Mouse (Mus musculus): ENCODE results near the gene L1td1.

L1td1 gene

GRCm38 (mm10) chr4:98743209-98743905, 16.8 kb downstream of the L1td1 start:
- DNase-seq (ENCODE audit: low read depth), result no peak

GRCm38 (mm10) chr4:98743906-98744210, 17.3 kb downstream of the L1td1 start:
- no peak for DNase-seq (ENCODE audit: low read depth)

GRCm38 (mm10) chr4:98754456-98754855, 27.9 kb downstream of the L1td1 start:
- no peak for DNase-seq (ENCODE audit: low read depth)

DNA sequence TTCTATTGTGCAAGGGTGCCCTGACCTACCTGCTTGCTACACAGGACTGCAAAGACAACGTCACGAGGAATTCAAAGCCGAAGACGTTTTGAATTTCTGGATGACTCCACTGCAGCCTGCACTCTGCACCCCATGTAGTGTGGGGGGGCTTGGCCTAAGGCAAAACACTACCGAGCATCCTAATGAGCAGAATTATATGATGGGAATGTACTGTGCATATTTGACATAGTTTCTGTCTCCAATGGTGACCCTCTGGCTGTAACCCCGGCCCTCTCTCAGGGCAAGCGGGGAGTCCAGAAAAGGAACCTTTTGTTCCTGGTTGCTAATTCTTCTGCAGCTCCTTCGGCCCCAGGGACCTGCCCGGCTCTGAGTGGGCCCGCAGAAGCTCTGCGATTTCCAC, 29.6 kb downstream of the L1td1 start:
- no peak for DNase-seq (ENCODE audit: low read depth)

DNA sequence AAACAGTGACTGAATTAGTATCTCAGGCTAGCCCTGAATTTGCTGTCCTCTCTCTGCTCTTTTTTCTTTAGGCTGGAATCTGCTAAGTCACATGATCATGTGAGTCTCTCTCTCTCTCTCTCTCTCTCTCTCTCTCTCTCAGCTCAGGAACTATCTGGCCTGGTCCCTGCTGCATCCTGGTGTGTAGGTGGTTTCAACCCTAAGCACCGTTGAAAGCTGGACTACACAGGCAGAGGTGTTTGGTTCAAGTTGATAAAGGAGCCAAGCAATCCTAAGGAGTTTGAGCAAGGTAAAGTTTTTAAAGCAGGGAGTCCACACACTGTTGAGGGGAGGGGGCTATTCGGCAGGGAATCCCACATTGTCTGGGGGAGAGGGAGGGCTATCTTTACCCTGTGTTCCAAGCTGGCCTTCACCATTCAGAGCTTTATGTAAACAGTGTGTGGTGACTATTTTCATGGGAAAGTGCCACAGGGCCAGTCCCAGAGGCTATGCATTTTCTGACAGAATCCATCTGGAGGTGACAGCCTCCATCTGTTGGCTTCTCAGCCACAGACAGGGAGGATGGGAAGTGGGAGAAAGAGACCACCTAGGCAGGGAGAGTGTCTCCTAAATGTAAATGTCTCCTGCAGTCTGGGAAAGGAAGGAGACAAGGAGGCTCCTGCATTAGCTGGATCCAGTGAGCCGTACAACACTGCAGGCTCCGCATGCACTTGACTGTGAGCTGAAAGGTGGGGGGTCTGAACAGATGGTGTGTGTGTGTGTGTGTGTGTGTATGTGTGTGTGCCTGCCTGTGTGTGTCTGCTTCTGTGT, 31.7 kb downstream of the L1td1 start:
- DNase-seq (ENCODE audit: low read depth), result no peak

DNA sequence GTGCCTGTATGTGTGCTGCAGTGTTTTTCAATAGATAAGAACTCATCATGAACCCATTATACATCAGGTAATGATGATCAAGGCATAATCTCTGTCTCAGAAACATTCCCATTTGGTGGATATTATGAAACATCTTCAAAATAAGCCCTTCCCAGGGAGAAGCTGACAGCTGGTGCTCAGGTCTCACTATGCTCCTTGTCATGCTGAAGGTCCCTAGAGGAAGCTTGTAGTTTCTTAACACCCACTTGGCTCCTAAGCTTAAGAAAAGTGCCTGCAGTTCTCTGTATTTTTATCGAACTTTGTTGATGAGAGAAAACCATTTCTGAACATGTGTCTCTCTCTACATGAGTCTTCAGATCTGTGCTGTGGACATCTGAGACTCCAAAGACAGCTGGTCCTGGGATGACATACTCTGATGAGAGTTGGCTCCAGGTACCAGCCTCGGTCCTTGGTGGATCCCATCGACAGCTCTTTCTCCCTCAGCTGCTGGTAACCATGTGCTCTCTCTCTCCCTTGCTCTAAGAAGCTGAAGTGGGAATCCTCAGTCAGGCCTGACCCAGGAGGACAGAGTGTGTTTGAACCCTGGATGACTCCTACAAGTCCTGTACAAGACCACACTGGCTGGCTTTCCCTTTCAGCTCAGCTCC, 32.5 kb downstream of the L1td1 start:
- no peak for DNase-seq (ENCODE audit: low read depth)

DNA sequence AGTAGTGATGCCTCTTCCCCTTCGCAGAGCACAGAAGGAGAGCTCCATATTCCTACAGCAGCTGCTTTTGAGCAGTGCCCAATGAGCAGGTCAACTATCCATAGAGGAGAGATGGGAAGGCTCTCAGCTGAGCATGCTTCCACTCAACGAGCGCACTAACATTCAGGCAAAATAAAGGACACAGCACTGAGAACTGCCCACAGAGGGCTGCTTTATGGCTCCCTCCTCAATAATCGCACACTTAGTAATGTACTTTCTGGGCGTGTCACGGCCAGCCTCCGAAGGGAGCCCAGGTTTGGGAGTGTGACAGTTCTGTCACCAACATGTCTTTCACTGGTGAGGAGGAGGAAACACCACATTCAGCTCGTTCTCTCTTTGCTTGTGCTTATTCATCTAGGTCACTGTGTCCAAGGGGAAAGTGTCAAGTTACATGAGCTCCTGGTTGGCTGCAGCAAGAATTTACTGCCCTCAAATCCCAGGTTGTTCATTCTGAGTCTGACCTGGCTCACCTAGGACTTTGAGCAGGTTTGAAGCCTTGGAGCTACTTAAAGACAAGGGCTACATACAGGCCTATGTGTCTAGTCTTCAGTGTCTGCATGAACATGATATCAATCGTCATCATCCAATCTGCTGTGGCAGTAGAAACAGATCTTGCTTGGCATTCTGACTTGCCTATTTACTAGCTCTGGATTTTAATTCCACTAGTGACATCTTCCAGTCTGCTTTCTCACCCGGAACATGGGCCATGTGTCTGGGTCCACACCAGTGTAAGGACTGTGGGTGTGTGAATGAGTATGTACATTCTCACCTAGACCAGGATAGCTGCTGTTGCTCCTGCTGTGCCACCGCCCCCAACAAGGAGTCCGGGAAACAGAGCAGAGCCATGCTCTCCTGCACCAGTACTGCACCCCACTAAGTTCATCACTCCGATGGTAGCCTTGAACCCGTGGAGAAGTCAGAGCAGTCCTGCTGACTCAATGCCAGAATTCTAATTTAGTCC, 40.9 kb downstream of the L1td1 start:
- DNase-seq (ENCODE audit: low read depth), result no peak

- DNase-seq (ENCODE audit: low read depth), result no peak
Measured at GRCm38 (mm10) chr4:98773785-98774184, 47.3 kb downstream of the L1td1 start.

DNA sequence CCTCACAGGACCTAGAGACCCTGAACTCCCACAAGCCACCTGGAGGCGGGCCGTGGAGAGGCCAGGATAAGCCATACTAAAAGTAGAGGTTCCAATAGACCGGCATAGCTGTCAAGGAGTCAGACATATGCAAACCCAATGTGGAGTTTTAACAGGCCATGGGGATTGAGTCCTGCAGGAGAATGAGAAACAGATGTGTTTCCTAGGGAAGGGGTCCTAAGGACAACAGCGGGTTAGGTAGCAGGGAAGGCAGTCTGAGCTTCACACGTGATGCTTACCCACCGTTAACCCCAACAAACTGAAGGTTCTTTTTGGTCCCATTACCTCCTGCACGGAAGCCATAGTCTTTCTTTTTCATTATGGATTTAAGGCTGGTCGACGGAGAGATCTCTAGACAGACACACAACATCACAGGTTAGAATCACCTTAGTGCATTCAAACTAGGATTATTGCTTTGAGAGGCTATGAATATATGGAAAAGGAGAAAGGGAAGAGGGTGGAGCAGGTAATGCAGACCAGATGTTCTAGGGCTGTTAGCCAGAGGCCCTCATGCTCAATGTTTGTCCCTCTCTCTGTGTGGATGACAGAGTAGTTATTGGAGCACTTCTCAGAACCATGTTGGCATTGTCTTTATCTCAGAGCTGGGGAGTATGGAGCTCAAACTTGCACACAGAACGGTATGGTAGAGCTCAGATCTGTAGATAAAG, 50.3 kb downstream of the L1td1 start:
- DNase-seq (ENCODE audit: low read depth), result no peak

GRCm38 (mm10) chr4:98777464-98777863, 50.9 kb downstream of the L1td1 start:
- no peak for DNase-seq (ENCODE audit: low read depth)

- DNase-seq (ENCODE audit: low read depth), result no peak
Measured at GRCm38 (mm10) chr4:98778219-98778618, 51.7 kb downstream of the L1td1 start.

DNA sequence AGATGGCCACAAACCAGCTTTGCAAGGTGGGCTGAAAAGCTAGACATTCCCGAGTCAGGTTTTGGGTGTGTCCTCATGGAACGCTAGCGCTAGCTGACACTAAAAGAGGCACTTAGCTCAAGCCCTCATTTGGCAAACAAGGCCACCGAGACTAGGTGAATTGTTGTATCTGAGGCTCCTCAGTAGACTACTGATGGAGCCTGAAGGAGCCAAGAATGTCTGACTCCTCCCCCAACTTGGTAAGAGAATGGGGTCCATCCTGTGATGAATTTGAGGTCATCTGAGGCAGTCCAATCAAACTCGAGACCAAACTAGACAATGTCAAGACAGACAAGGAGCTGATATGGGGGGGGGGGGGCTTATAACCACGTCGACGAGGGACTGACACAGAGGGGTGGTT, 59.3 kb downstream of the L1td1 start:
- no peak for DNase-seq (ENCODE audit: low read depth)

DNA sequence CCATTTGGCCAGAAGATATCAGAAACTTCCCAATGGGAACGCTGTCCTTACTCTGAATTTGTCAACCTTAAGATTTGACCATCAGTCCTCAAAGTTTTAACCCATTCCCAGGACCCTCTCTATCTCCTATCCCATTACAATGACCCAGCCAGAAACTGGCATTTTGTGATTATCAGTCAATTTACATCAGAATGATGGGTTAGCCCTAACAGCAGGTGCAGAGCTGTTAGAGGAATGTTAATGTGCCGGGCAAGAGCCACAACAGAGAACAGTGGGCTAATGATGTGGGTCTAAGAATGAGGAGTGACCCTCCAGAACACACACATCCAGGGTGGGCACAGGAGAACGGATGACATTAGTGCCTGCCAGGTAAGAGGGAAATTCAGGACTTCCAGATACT, 59.7 kb downstream of the L1td1 start:
- no peak for DNase-seq (ENCODE audit: low read depth)

Measured in induced T-regulatory cell, adult 2 months (primary cell).